Mouse (Mus musculus) erythroblast, embryonic 14.5 days (primary cell): ENCODE measurements around the gene Tbc1d25.

ENCODE experiments used
- GATA1 ChIP-seq: IDR thresholded peaks from 2 replicates; pipeline ENCODE4 v1.6.1; 2012; ENCODE audit warnings: low read length, inconsistent platforms, mixed read lengths
- TAL1 ChIP-seq: IDR thresholded peaks from 3 replicates; pipeline ENCODE4 v1.6.1; 2012; ENCODE audit warnings: low read length, inconsistent platforms, mixed read lengths

GRCm38 (mm10) chrX:8140446-8140845 lies 35.5 kb downstream of the Tbc1d25 start:
- TF ChIP-seq GATA1 (no peak), TAL1 (no peak)
